Mouse (Mus musculus) erythroblast, embryonic 14.5 days (primary cell): ENCODE measurements at regions not wholly inside any gene's neighbourhood (a gene's known extent, or its start where the extent isn't known, plus 50 kb on each side); places are given as distances from the start of the nearest gene placed in this dataset.

Experiments used
- H3K27me3 ChIP-seq: 2 replicates; pipeline ENCODE4 v1.6.1; 2012; ENCODE audit warnings: inconsistent platforms; ENCODE audit not compliant: control insufficient read depth
- H3K36me3 ChIP-seq: 2 replicates; pipeline ENCODE4 v1.6.1; 2012; ENCODE audit warnings: mild to moderate bottlenecking, inconsistent platforms; ENCODE audit not compliant: control insufficient read depth
- H3K4me1 ChIP-seq: 2 replicates; pipeline ENCODE4 v1.6.1; 2012; ENCODE audit warnings: inconsistent platforms; ENCODE audit not compliant: control insufficient read depth
- H3K4me3 ChIP-seq: replicated peaks from 2 replicates; pipeline ENCODE3; 2012; ENCODE audit warnings: moderate library complexity, mild to moderate bottlenecking, inconsistent platforms
- H3K9me3 ChIP-seq: 2 replicates; pipeline ENCODE4 v1.6.1; 2012; ENCODE audit warnings: low read length, inconsistent platforms, mixed read lengths; ENCODE audit not compliant: control insufficient read depth
- GATA1 ChIP-seq: IDR thresholded peaks from 2 replicates; pipeline ENCODE4 v1.6.1; 2012; ENCODE audit warnings: low read length, inconsistent platforms, mixed read lengths
- TAL1 ChIP-seq: IDR thresholded peaks from 3 replicates; pipeline ENCODE4 v1.6.1; 2012; ENCODE audit warnings: low read length, inconsistent platforms, mixed read lengths

DNA sequence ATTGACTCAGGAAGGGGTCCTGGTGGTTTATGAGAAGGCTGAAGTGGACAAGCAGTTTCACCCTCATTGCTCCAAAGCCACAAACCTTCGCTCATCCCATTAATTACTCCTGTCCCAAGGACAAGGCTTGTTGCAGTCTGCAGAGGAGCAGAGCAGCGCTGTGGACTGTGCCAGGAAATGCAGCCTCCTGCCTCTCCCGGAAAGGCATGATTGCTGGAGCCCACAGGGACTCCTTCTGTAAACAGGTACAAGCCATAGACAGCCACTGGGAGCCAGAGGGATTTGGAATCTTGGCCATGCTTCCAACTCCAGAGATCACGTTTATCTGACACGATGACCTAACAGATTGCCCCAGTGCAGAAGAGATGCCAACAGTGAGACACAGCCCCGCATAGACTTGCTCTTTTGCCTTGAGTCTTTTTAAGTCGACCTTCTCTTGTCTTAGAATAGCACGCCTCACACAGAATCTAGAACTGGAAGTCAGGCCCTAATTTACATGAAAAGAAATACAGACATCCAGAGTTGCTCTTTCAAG lies 275.6 kb upstream of the Nfe2l3 start:
- H3K27me3 ChIP-seq = no peaks in the 10 kb centered on the region
- TF ChIP-seq TAL1 (no peak), GATA1 (no peak)
- H3K4me1 ChIP-seq = no peaks in the 10 kb centered on the region
- H3K9me3 ChIP-seq = no peaks in the 10 kb centered on the region
- no peak overlapping the region for H3K4me3 ChIP-seq
- no peaks in the 10 kb centered on the region for H3K36me3 ChIP-seq

DNA sequence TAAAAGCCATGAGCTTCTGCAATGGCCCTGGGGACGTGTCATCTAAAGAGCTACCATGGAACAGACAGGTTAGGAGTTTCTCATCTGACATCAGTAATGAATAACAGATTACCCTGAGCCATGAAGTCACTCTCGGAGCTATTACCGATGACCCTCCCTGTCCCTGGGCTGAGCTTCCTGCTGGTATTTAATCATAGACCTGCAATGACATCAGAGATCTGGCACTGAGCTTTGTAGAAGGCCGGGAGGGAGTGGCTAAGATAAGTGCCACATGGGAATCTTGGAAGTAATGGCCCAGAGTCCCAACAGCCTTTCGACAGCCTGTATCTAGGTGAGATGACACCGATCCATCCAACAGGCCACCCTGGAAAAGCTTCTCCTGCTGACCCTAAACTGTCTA lies 271.3 kb upstream of the Nfe2l3 start:
- H3K4me3 ChIP-seq = no peak overlapping the region
- H3K27me3 ChIP-seq = no peaks in the 10 kb centered on the region
- no peaks in the 10 kb centered on the region for H3K9me3 ChIP-seq
- TF ChIP-seq GATA1 = no peak
- TF ChIP-seq TAL1 = no peak
- H3K36me3 ChIP-seq = no peaks in the 10 kb centered on the region
- no peaks in the 10 kb centered on the region for H3K4me1 ChIP-seq

DNA sequence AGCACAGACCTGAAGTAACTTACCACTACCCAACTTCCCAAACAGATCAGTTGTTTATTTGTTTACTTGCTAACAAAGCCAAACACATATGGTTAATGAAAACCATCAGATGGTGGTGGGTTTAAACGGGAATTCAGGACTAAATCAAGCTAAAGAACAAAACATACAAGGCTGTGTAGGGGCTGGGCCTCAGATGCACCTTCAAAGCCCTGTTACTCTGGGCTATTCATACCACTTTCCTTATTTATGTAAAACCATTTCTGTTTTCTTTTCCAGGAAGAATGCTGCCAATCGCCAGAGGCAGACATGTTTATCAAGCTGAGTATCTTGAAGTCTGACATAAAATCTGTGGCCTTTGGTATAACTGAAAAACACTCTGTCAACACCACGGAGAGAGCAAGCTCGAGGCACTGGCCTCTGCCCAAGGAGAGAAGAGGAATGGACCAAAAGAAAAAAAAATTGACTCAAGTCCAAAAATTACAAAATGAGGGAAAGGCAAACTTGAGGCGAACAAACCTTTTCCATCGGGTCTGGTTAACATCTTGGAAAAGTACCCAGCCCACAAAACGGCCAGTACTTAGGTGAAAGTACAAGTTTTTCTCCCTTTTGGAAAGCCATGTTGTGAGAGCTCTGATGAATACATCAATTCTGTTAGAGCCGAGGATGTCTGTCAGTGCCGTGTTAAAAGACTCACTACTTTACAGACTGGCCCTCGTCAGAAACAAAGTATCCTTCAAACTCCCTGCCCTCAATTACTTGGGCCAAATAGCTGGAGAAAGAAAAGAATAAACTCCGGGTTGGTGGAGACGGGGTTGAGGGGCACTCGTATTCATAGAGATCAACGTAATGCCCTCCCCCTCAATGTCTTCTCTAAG lies 270.0 kb upstream of the Nfe2l3 start:
- TF ChIP-seq GATA1 = no peak
- no peak for TF ChIP-seq TAL1
- H3K4me3 ChIP-seq = no peak overlapping the region

DNA sequence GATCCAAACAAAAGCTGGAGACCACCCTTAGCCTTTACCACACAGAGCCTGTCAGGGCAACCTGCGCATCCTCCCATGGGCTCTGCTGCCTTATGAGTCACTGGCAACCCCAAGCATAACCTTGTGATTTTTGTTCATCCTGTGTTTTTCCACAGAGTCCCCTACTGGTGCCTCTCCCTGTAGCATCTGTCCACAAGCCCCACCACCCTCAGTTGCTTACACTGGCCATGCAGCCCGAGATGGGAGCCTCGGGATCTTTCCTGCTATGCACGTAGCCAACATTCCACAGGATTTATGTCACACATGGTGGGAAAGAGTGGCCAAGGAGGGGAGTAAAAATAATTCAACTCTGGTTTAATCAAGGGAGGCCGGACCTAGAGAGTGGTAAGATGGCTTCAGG lies 269.2 kb upstream of the Nfe2l3 start:
- TF ChIP-seq GATA1 = no peak
- TF ChIP-seq TAL1 = no peak
- Histone ChIP-seq H3K4me3 (no peak overlapping the region), H3K36me3 (no peaks in the 10 kb centered on the region), H3K4me1 (peaks cover 3% of the 10 kb centered on the region), H3K27me3 (peaks cover 3% of the 10 kb centered on the region; the same call in 1 of the 2 replicates), H3K9me3 (no peaks in the 10 kb centered on the region)

More for the DNA sequence above, 270.0 kb upstream of the Nfe2l3 start:
- Histone ChIP-seq H3K27me3 (no peaks in the 10 kb centered on the region), H3K36me3 (no peaks in the 10 kb centered on the region), H3K4me1 (no peaks in the 10 kb centered on the region), H3K9me3 (no peaks in the 10 kb centered on the region)

DNA sequence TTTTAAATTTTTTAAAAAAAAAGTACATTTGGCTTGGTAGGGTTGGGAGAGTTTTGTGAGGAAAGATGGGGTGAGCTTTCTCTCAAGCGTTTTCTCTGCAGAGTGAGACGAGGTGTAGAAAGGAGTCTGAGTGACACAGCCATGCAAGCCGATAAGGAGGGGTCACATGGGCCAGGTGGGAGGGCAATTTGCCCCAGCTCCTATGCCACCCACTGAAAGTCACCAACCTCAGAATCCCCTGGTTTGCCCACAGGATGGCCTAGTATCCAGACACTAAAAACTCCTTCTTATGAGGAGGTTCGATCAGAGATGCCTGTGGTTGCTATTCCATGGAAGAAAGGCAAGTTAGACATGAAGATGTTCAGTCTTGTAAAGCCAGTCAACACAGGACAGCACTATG lies 268.6 kb upstream of the Nfe2l3 start:
- Histone ChIP-seq H3K36me3 (no peaks in the 10 kb centered on the region), H3K4me3 (no peak overlapping the region), H3K4me1 (peaks cover 9% of the 10 kb centered on the region), H3K9me3 (no peaks in the 10 kb centered on the region), H3K27me3 (peaks cover 9% of the 10 kb centered on the region)
- TF ChIP-seq TAL1 = no peak
- no peak for TF ChIP-seq GATA1

DNA sequence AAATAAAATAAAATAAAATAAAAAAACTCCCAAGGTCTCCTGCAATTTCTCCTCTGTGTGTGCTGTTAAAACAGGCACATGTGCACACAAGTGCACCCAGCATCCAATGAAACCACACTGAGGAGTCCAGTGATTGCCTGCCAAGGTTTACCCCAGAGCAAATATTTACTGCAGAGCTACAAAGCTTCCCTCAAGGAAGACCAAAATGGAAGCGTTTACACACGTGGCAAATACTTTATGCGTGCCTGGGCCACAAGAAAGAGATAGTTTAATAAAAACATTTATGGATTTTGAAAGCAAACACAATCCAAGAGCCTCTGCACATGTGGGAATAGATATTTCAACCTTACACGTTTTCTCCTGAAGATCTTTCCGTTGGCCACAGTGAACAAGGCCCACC lies 265.4 kb upstream of the Nfe2l3 start:
- Histone ChIP-seq H3K36me3 (no peaks in the 10 kb centered on the region), H3K9me3 (peaks cover 4% of the 10 kb centered on the region)

DNA sequence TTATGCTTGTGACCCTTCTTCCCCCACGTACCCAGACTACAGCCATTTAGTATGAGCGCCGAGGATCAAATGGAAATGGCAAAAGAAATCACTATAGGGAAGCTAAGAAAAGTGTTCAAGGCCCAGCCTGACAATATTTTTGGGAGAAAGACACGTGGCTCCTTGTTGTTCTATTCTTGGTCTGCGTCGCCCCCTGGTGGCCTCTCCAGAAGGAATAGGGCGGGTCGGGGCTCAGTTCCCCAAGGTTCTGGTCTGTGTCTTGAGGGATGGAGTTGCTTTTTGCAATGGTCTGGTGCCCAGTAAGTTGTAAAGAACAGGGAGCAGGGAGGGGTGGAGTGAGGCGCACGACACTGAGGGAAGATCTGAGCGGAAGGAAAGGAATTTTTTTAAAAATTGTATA lies 264.4 kb upstream of the Nfe2l3 start:
- Histone ChIP-seq H3K27me3 (peaks cover 51% of the 10 kb centered on the region), H3K36me3 (no peaks in the 10 kb centered on the region), H3K4me3 (no peak overlapping the region), H3K4me1 (peaks cover 35% of the 10 kb centered on the region), H3K9me3 (peaks cover 7% of the 10 kb centered on the region)
- TF ChIP-seq TAL1 (no peak), GATA1 (no peak)

More for the DNA sequence above, 265.4 kb upstream of the Nfe2l3 start:
- peaks cover 27% of the 10 kb centered on the region for H3K4me1 ChIP-seq
- H3K4me3 ChIP-seq = no peak overlapping the region
- peaks cover 41% of the 10 kb centered on the region for H3K27me3 ChIP-seq
- no peak for TF ChIP-seq TAL1
- TF ChIP-seq GATA1 = no peak

DNA sequence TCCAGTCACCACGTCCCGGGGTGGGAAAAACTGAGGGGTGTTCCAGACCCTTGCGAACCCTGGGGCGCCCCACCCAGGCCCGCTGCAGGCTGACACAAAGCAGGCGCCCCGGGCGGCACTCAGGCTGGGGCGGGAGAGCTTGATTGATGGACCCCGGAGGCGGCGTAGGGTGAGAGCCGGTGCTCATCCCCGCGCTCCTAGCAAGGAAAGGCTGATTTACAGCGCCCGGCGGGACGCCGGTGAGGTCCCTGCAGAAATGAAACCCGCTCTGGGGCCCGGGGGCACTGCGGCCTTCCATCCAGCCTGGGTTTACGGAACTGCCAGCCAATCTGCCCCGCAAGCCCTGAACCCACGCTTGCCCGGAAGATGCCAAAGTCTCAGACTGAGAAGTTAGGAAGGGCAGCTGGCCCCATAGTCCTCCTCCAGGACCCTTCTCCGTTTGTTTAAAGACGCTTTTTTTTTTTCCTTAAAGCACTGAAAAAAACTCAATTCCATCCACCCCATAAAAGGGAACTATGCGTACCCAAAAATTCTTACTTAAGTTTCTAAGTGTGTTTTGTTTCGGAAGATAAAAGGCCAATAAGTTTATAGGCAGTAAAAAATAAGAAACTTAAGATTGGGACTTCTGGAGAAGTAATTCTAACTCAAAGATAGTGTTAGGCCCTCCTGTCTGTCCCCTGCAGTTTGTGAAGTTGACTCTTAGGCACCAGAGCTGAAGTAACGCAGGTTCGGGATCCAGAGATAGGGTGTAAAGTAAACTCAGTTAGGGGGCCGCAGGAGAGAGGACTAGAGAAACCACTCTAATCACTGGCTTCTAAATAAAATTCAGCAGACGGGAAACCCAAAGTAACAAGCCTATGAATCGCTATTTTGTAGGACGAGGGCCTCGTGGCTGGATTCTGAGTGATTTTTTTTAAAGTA lies 263.4 kb upstream of the Nfe2l3 start:
- peaks cover 7% of the 10 kb centered on the region for H3K9me3 ChIP-seq
- no peak for TF ChIP-seq TAL1
- no peak for TF ChIP-seq GATA1
- peak overlapping the region; percentile 63 for H3K4me3 ChIP-seq
- no peaks in the 10 kb centered on the region for H3K36me3 ChIP-seq
- H3K4me1 ChIP-seq = peaks cover 42% of the 10 kb centered on the region
- H3K27me3 ChIP-seq = peaks cover 61% of the 10 kb centered on the region

DNA sequence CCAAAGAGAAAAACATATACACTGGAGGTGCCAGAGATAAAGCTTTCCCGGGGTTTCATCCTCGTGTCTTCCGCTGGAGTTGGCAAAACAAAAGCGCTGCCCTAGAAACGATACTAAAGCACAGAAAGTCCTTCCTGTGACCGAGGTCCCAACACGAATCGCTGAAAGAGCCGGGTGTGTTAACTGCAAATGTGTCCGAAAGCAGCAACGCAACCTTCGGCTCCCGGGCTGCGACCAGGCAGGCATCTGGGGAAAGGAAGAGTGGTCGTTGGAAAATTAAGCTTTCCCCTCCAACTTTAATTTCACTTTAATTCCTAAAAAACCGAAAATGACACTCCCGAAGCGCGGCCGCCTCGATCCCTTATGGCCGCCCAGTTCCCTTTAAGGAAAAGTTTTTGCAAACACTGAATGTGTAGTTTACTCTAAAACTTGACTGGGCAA lies 262.5 kb upstream of the Nfe2l3 start:
- peaks cover 44% of the 10 kb centered on the region for H3K4me1 ChIP-seq
- peaks cover 70% of the 10 kb centered on the region for H3K27me3 ChIP-seq
- TF ChIP-seq TAL1 (no peak), GATA1 (no peak)
- H3K36me3 ChIP-seq = no peaks in the 10 kb centered on the region
- H3K9me3 ChIP-seq = peaks cover 7% of the 10 kb centered on the region
- H3K4me3 ChIP-seq = peak overlapping the region; percentile 63
